Mouse (Mus musculus) heart, postnatal 0 days (tissue): ENCODE data around the gene Pfkm. TPM values are rescaled to one million over a fixed set of nuclear protein-coding genes. Genes with fewer than 3 reads are reported as not detected.
A peak's percentile ranks its signal among the peaks of the same experiment; 100 is the strongest.

Experiments
- ATAC-seq: fragments of 200-750 bp; cut with Nextera tagmentation; 2 replicates; pipeline ENCODE4 v1.8.0; 2017; ENCODE audit warnings: low read depth, moderate number of reproducible peaks, moderate library complexity; ENCODE audit not compliant: insufficient read depth
- DNase-seq: peaks from one replicate; pipeline ENCODE4 v3.0.0-alpha.2; 2016; ENCODE audit warnings: low spot score
- H3K27ac ChIP-seq: fragments of 300-500 bp; sonication (generic); 2 replicates; pipeline ENCODE4 v1.5.1; 2014; ENCODE audit warnings: low read depth, mild to moderate bottlenecking
- H3K27me3 ChIP-seq: fragments of 300-500 bp; sonication (generic); 2 replicates; pipeline ENCODE4 v1.6.1; 2014; ENCODE audit warnings: low read length, mixed read lengths; ENCODE audit not compliant: control insufficient read depth, insufficient read depth
- H3K36me3 ChIP-seq: fragments of 300-500 bp; sonication (generic); replicated peaks from 2 replicates; pipeline ENCODE4 v1.6.1; 2014; ENCODE audit warnings: low read length, mixed read lengths; ENCODE audit not compliant: control insufficient read depth, insufficient read depth
- H3K4me1 ChIP-seq: fragments of 300-500 bp; sonication (generic); 2 replicates; pipeline ENCODE4 v1.6.1; 2014; ENCODE audit warnings: antibody characterized with exemption; ENCODE audit not compliant: control insufficient read depth, insufficient read depth
- H3K4me2 ChIP-seq: fragments of 300-500 bp; sonication (generic); 2 replicates; pipeline ENCODE4 v1.6.1; 2014; ENCODE audit warnings: low read depth, mild to moderate bottlenecking, low read length, moderate library complexity
- H3K4me3 ChIP-seq: fragments of 300-500 bp; sonication (generic); 2 replicates; pipeline ENCODE4 v1.5.1; 2014; ENCODE audit warnings: low read depth, low read length
- H3K9ac ChIP-seq: fragments of 300-500 bp; sonication (generic); replicated peaks from 2 replicates; pipeline ENCODE4 v1.6.1; 2014; ENCODE audit warnings: low read depth, low read length, mixed read lengths
- H3K9me3 ChIP-seq: fragments of 300-500 bp; sonication (generic); replicated peaks from 2 replicates; pipeline ENCODE4 v1.6.1; 2016; ENCODE audit warnings: low read length; ENCODE audit not compliant: control insufficient read depth
- CTCF ChIP-seq: IDR thresholded peaks from 2 replicates; pipeline ENCODE4 v1.5.1; 2016; ENCODE audit warnings: antibody characterized with exemption, control low read depth, low read depth
- EP300 ChIP-seq: IDR thresholded peaks from 2 replicates; pipeline ENCODE4 v1.6.1; 2016; ENCODE audit warnings: antibody characterized with exemption, low read depth
- WGBS: fragments of 180-500 bp; shearing (Covaris S2); extraction: QIAGEN DNeasy Blood & Tissue Kit; methylation state at CpG from one replicate; pipeline ENCODE4 v1.1.7; 2014; 5-methylcytosine and 5-hydroxymethylcytosine counted together
- polyA plus RNA-seq: library from polyadenylated mRNA; unstranded; fragments of >200 nt; fragmentation: Nextera tagmentation; extraction: Ambion mirVana; gene quantifications from 2 replicates; pipeline ENCODE4 v1.2.1, GENCODE M21; 2015
- total RNA-seq: library from RNA; depleted of rRNA; stranded (reverse); fragments of >200 nt; gene quantifications from 2 replicates; pipeline ENCODE4 v1.2.3, GENCODE M21; 2014; ENCODE audit warnings: low replicate concordance

Pfkm gene
- total and polyA plus RNA-seq, 2 experiments from 2014 or later, result 213 to 216 TPM

GRCm38 (mm10) chr15:98055246-98055645 lies 37.1 kb upstream of the Pfkm start:
- ATAC-seq (peak; percentile 80), DNase-seq (peak; percentile 71)
- H3K27me3 ChIP-seq, result no peaks in the 10 kb centered on the region
- no peak overlapping the region for H3K27ac ChIP-seq
- H3K4me2 ChIP-seq, result no peak overlapping the region
- TF ChIP-seq CTCF (peak; percentile 71), EP300 (no peak)
- peaks cover 64% of the 10 kb centered on the region for H3K36me3 ChIP-seq
- H3K4me1 ChIP-seq, result peaks cover 4% of the 10 kb centered on the region; the same call in 1 of the 2 replicates
- no peak overlapping the region for H3K4me3 ChIP-seq
- H3K9ac ChIP-seq, result no peak overlapping the region
- 17% methylated on average over 5 of the region's 5 CpGs for WGBS
- H3K9me3 ChIP-seq, result no peaks in the 10 kb centered on the region

GRCm38 (mm10) chr15:98065881-98066280 lies 26.5 kb upstream of the Pfkm start:
- Histone ChIP-seq H3K9me3 (no peaks in the 10 kb centered on the region), H3K9ac (no peak overlapping the region), H3K4me1 (no peaks in the 10 kb centered on the region), H3K36me3 (peaks cover 86% of the 10 kb centered on the region), H3K27ac (no peak overlapping the region; the same call in 1 of the 2 replicates), H3K27me3 (no peaks in the 10 kb centered on the region), H3K4me3 (no peak overlapping the region), H3K4me2 (no peak overlapping the region)
- TF ChIP-seq EP300 (no peak), CTCF (no peak)
- DNase-seq (no peak), ATAC-seq (no peak)
- 90% methylated on average over 5 of the region's 5 CpGs for WGBS

- no peaks in the 10 kb centered on the region for H3K4me1 ChIP-seq
- H3K4me3 ChIP-seq, result no peak overlapping the region
- DNase-seq (no peak), ATAC-seq (no peak)
- H3K27ac ChIP-seq, result peak overlapping the region; percentile 38; the same call in 1 of the 2 replicates
- 90% methylated on average over 12 of the region's 12 CpGs for WGBS
- no peak overlapping the region for H3K4me2 ChIP-seq
- peaks cover 82% of the 10 kb centered on the region for H3K36me3 ChIP-seq
- no peaks in the 10 kb centered on the region for H3K27me3 ChIP-seq
- no peak overlapping the region for H3K9ac ChIP-seq
- TF ChIP-seq EP300 (no peak), CTCF (no peak)
- no peaks in the 10 kb centered on the region for H3K9me3 ChIP-seq
These were observed 25.8 kb upstream of the Pfkm start for GRCm38 (mm10) chr15:98066602-98067001.

- ATAC-seq (no peak), DNase-seq (no peak)
- Histone ChIP-seq H3K27ac (peak overlapping the region; percentile 34; the same call in 1 of the 2 replicates), H3K36me3 (peaks cover 82% of the 10 kb centered on the region), H3K4me3 (no peak overlapping the region), H3K9me3 (no peaks in the 10 kb centered on the region), H3K4me1 (no peaks in the 10 kb centered on the region), H3K9ac (no peak overlapping the region), H3K4me2 (no peak overlapping the region), H3K27me3 (no peaks in the 10 kb centered on the region)
- WGBS, result 55% methylated on average over 3 of the region's 3 CpGs
- TF ChIP-seq CTCF, result no peak
- no peak for TF ChIP-seq EP300
These were observed 24.9 kb upstream of the Pfkm start for GRCm38 (mm10) chr15:98067492-98067891.

- Histone ChIP-seq H3K27ac (no peak overlapping the region), H3K4me2 (no peak overlapping the region), H3K4me1 (no peaks in the 10 kb centered on the region), H3K4me3 (no peak overlapping the region), H3K9ac (no peak overlapping the region), H3K9me3 (no peaks in the 10 kb centered on the region), H3K36me3 (peaks cover 76% of the 10 kb centered on the region), H3K27me3 (no peaks in the 10 kb centered on the region)
- DNase-seq (no peak), ATAC-seq (no peak)
- no peak for TF ChIP-seq EP300
- TF ChIP-seq CTCF, result no peak
- 83% methylated on average over 9 of the region's 9 CpGs for WGBS
These were observed 23.9 kb upstream of the Pfkm start for GRCm38 (mm10) chr15:98068506-98068905.

- H3K27ac ChIP-seq, result no peak overlapping the region
- no peak overlapping the region for H3K4me2 ChIP-seq
- DNase-seq (no peak), ATAC-seq (no peak)
- H3K9me3 ChIP-seq, result no peaks in the 10 kb centered on the region
- H3K4me3 ChIP-seq, result no peak overlapping the region
- TF ChIP-seq EP300 (no peak), CTCF (peak; percentile 10; the same call in 1 of the 2 replicates)
- no peak overlapping the region for H3K9ac ChIP-seq
- 87% methylated on average over 8 of the region's 8 CpGs for WGBS
- H3K4me1 ChIP-seq, result no peaks in the 10 kb centered on the region
- H3K27me3 ChIP-seq, result no peaks in the 10 kb centered on the region
- peaks cover 68% of the 10 kb centered on the region for H3K36me3 ChIP-seq
These were observed 22.7 kb upstream of the Pfkm start for GRCm38 (mm10) chr15:98069566-98070245.
